Mouse (Mus musculus): ENCODE results near the gene Ssu72. TPM values are rescaled to one million over a fixed set of nuclear protein-coding genes. Genes with fewer than 3 reads are reported as not detected.

Gene Ssu72
- polyA plus RNA-seq, 2 experiments: 115 to 131 TPM

DNA sequence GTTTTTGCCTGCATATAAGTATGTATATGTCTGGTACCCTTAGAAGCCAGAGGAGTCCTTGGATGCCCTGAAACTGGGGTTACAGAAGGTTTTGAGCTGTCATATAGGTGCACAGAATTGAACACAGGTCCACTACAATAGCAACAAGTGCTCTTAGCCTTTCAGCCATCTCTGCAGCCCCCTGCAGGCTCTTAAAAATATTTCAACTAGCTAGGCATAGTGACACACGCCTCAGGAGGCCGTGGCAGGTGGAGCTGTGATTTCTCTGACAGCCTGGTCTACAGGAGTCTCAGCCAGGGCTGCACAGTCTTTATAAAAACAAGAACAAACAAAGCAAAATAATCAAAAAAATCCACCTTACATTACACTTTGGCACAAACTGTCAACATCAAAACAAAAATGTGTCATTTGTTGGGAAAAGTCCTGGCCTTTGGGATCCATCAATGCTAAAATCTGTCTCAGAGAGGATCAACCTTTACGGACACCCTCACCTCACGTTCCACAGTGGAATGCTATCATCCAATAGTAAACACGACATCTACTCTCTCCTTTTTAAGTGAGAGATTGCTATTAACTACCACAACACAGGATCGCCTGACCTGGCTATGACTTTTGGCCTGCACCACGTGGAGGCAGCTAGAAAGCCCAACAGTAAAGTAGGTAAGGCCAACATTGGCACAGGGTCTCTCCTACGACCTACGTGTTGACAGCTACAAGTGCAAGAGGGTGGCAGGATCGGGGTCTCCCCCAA lies 55.4 kb downstream of the Ssu72 start:
- Histone ChIP-seq H3K4me2 (replicated peaks; ENCODE audit: low read depth, low read length, severe bottlenecking) (peak overlapping the region; percentile 90), H3K9ac (ENCODE audit: low read depth, low read length, severe bottlenecking) (peak overlapping the region; percentile 86), H3K9me3 (ENCODE audit: control insufficient read depth, low read length) (no peaks in the 10 kb centered on the region), H3K4me1 (ENCODE audit: control insufficient read depth, insufficient read depth, low read length) (peaks cover 8% of the 10 kb centered on the region), H3K27ac (replicated peaks; ENCODE audit: low read depth, low read length) (no peak overlapping the region), H3K27me3 (ENCODE audit: control insufficient read depth, insufficient read depth, low read length) (no peaks in the 10 kb centered on the region), H3K36me3 (ENCODE audit: control insufficient read depth, insufficient read depth, low read length) (peaks cover 24% of the 10 kb centered on the region), H3K4me3 (replicated peaks; ENCODE audit: low read length) (peak overlapping the region; percentile 74)
- DNase-seq (ENCODE audit: low spot score): peak; percentile 64
- no peak for ATAC-seq (ENCODE audit: low FRiP score, low read depth)
- WGBS: 1% methylated on average over 10 of the region's 10 CpGs
- TF ChIP-seq POLR2A (IDR thresholded peaks at IDR 0.05; ENCODE audit: borderline replicate concordance, extremely low read depth, insufficient read depth, insufficient read length): no peak

DNA sequence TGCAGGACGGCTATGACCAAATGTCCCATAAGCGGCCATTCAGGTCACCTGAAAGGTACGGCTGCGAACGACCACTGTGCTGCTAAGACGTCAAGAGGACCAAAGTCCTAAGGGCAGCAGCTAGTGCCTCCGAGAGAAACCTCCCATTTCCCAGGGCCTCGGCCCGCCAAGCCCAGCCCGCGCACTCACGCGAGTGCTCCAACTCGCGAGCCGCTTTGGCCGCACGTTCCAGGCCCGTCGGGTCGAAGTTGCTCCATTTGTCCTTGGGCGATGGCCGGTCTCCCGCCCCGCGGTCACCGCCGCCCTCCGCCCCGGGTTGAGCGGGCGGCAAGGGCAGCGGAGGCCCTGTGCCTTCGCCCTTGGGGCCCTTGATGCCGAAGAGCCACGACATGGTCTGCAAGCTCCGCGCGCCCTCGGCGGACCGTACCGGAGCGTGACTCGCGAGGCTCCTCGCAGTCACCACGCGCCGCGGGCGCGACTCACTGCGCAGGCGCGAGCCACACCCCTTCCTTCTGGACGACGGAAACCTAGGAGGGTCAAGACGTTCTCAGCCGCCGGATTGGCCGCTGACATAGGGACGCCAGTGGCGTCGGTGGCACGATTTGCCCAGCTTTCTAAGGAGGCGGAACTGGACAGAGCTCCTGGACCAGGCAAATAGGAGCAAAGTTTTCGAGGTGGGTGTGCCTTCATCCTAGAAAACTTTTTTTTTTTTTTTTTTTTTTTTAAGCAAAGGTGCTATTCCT lies 56.2 kb downstream of the Ssu72 start, which contains the start of gene Atad3a:
Gene Atad3a (minus strand): TSS at position 481 of the 743 bp plus-strand sequence.
- H3K4me3 ChIP-seq (replicated peaks; ENCODE audit: low read length): peak within 1 kb of the TSS; percentile 74
- peaks cover 8% of the 10 kb centered on the region for H3K4me1 ChIP-seq (ENCODE audit: control insufficient read depth, insufficient read depth, low read length)
- peak within 1 kb of the TSS; percentile 86 for H3K9ac ChIP-seq (ENCODE audit: low read depth, low read length, severe bottlenecking)
- WGBS: 2% methylated on average over 66 of the region's 68 CpGs
- no peak within 1 kb of the TSS; the same call in 1 of the 2 replicates for H3K27ac ChIP-seq (replicated peaks; ENCODE audit: low read depth, low read length)
- no peaks in the 10 kb centered on the region for H3K27me3 ChIP-seq (ENCODE audit: control insufficient read depth, insufficient read depth, low read length)
- peak; percentile 97 for DNase-seq (ENCODE audit: low spot score)
- ATAC-seq (ENCODE audit: low FRiP score, low read depth): peak; percentile 96
- peak; percentile 88; the same call in 1 of the 2 replicates for TF ChIP-seq POLR2A (IDR thresholded peaks at IDR 0.05; ENCODE audit: borderline replicate concordance, extremely low read depth, insufficient read depth, insufficient read length)
- no peaks in the 10 kb centered on the region for H3K9me3 ChIP-seq (ENCODE audit: control insufficient read depth, low read length)
- H3K36me3 ChIP-seq (ENCODE audit: control insufficient read depth, insufficient read depth, low read length): peaks cover 16% of the 10 kb centered on the region
- H3K4me2 ChIP-seq (replicated peaks; ENCODE audit: low read depth, low read length, severe bottlenecking): peak within 1 kb of the TSS; percentile 90

DNA sequence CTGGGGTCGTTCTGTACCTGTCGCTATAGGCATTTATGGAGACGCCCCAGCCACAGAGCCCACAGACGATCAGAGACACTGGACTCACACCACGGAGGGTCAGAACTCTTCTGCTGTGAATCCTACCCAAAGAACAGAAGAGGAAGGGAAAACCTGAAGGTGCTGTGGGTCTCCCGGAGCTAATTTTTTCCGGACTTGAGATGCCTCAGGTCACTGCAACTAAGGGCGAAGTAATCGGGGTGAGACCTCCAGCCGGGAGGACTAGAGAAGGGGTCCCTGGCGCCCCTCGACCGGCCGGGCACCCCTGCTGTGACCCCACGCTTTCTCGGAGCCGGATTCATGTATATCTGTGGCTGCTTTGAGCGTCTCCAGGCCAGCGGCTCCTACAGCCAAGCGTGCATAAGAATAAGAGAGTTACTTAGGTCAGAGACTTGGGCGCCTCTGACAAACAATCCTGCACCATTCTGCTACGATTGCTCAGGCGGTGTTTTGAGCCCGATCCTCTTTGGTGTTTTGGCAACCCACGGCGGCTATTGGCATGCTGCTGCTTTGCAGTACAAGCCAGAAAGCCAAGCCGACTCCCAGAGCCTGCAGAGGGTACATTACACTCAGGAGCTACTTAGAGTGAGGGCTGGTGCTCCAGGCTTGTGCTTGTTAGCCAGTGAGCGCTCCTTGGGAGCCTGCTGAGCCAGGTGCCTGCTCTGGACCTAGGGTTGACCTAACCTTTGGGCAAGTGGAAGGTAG lies 56.9 kb downstream of the Ssu72 start:
- peak overlapping the region; percentile 90 for H3K4me2 ChIP-seq (replicated peaks; ENCODE audit: low read depth, low read length, severe bottlenecking)
- H3K27ac ChIP-seq (replicated peaks; ENCODE audit: low read depth, low read length): no peak overlapping the region; the same call in 1 of the 2 replicates
- no peak for DNase-seq (ENCODE audit: low spot score)
- no peak; the same call in 1 of the 2 replicates for ATAC-seq (ENCODE audit: low FRiP score, low read depth)
- H3K27me3 ChIP-seq (ENCODE audit: control insufficient read depth, insufficient read depth, low read length): no peaks in the 10 kb centered on the region
- 4% methylated on average over 28 of the region's 28 CpGs for WGBS
- H3K9ac ChIP-seq (ENCODE audit: low read depth, low read length, severe bottlenecking): peak overlapping the region; percentile 86
- H3K9me3 ChIP-seq (ENCODE audit: control insufficient read depth, low read length): no peaks in the 10 kb centered on the region
- TF ChIP-seq POLR2A (IDR thresholded peaks at IDR 0.05; ENCODE audit: borderline replicate concordance, extremely low read depth, insufficient read depth, insufficient read length): no peak
- H3K36me3 ChIP-seq (ENCODE audit: control insufficient read depth, insufficient read depth, low read length): peaks cover 9% of the 10 kb centered on the region; the same call in 1 of the 2 replicates
- peaks cover 8% of the 10 kb centered on the region for H3K4me1 ChIP-seq (ENCODE audit: control insufficient read depth, insufficient read depth, low read length)
- peak overlapping the region; percentile 74 for H3K4me3 ChIP-seq (replicated peaks; ENCODE audit: low read length)

GRCm38 (mm10) chr4:155762357-155762756 lies 57.8 kb downstream of the Ssu72 start:
- no peak for DNase-seq (ENCODE audit: low spot score)
- no peaks in the 10 kb centered on the region for H3K27me3 ChIP-seq (ENCODE audit: control insufficient read depth, insufficient read depth, low read length)
- no peak overlapping the region for H3K27ac ChIP-seq (replicated peaks; ENCODE audit: low read depth, low read length)
- peaks cover under 1% of the 10 kb centered on the region; the same call in 1 of the 2 replicates for H3K36me3 ChIP-seq (ENCODE audit: control insufficient read depth, insufficient read depth, low read length)
- WGBS: 93% methylated on average over 3 of the region's 3 CpGs
- TF ChIP-seq POLR2A (IDR thresholded peaks at IDR 0.05; ENCODE audit: borderline replicate concordance, extremely low read depth, insufficient read depth, insufficient read length): no peak
- H3K9me3 ChIP-seq (ENCODE audit: control insufficient read depth, low read length): no peaks in the 10 kb centered on the region
- H3K9ac ChIP-seq (ENCODE audit: low read depth, low read length, severe bottlenecking): 0 out of 2 replicates have a peak overlapping the region, but pooled peaks have one; percentile 86
- H3K4me1 ChIP-seq (ENCODE audit: control insufficient read depth, insufficient read depth, low read length): peaks cover 8% of the 10 kb centered on the region
- no peak overlapping the region for H3K4me2 ChIP-seq (replicated peaks; ENCODE audit: low read depth, low read length, severe bottlenecking)
- no peak overlapping the region for H3K4me3 ChIP-seq (replicated peaks; ENCODE audit: low read length)
- no peak for ATAC-seq (ENCODE audit: low FRiP score, low read depth)

DNA sequence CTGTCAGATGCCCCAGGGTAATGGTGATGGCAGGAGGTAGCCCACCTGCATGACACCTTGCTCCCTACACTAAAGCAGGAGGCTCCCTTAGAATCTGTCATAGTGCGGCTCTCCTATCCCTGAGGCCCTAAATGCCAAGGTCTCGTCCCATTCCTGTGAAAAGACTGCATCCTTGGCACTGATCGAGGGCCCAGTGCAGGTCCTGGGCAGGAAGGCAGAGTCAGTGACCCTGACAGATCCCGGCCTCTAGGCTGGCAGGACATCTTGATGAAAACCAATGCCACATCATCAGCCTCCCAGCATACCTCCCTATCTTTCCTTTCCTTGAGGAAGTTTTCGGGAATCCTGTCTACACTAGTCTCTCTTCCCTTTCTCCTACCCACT lies 64.9 kb downstream of the Ssu72 start:
- H3K36me3 ChIP-seq (ENCODE audit: control insufficient read depth, insufficient read depth, low read length): no peaks in the 10 kb centered on the region
- H3K4me1 ChIP-seq (ENCODE audit: control insufficient read depth, insufficient read depth, low read length): peaks cover 12% of the 10 kb centered on the region
- 0 out of 2 replicates have a peak overlapping the region, but pooled peaks have one; percentile 73 for H3K27ac ChIP-seq (replicated peaks; ENCODE audit: low read depth, low read length)
- no peaks in the 10 kb centered on the region for H3K9me3 ChIP-seq (ENCODE audit: control insufficient read depth, low read length)
- H3K4me2 ChIP-seq (replicated peaks; ENCODE audit: low read depth, low read length, severe bottlenecking): peak overlapping the region; percentile 80
- 66% methylated on average over 5 of the region's 5 CpGs for WGBS
- no peak for DNase-seq (ENCODE audit: low spot score)
- H3K4me3 ChIP-seq (replicated peaks; ENCODE audit: low read length): peak overlapping the region; percentile 53
- peak overlapping the region; percentile 84 for H3K9ac ChIP-seq (ENCODE audit: low read depth, low read length, severe bottlenecking)
- no peak for TF ChIP-seq POLR2A (IDR thresholded peaks at IDR 0.05; ENCODE audit: borderline replicate concordance, extremely low read depth, insufficient read depth, insufficient read length)
- no peaks in the 10 kb centered on the region for H3K27me3 ChIP-seq (ENCODE audit: control insufficient read depth, insufficient read depth, low read length)
- ATAC-seq (ENCODE audit: low FRiP score, low read depth): no peak

Measured in limb, embryonic 14.5 days (tissue).